Mouse (Mus musculus): ENCODE measurements around the gene Ndufs5. TPM values are rescaled to one million over a fixed set of nuclear protein-coding genes. Genes with fewer than 3 reads are reported as not detected.

Ndufs5 gene
- total and polyA plus RNA-seq, 3 experiments: 155 to 230 TPM; not detected in 1

DNA sequence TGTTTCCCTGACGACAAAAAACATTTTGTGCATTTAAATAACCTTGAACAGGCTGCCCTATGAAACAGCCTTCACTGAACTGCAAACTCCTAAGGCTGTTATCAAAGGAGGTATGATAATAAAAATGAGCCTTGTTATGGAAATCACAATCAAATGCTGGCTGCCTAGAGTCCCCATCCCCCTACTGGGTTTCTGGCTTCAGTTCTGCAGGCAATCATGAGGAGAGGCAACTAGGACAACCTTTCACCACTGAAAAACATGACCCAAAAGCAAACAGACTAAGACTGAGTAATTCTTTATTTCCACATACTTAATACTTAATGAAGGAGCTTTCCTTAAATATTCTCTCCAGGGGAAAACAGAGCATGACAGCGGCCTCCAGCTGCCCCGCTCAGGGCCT is 5.6 kb downstream of the Ndufs5 start:
- no peak overlapping the region for H3K27ac ChIP-seq (ENCODE audit: control insufficient read depth, low read depth, low read length)
- H3K9me3 ChIP-seq (replicated peaks; ENCODE audit: insufficient read depth, low read length): no peaks in the 10 kb centered on the region
- TF ChIP-seq EP300 (IDR thresholded peaks at IDR 0.05; ENCODE audit: low read depth in 1 of 2, low read length in 2 of 2) (no peak), CHD1 (IDR thresholded peaks at IDR 0.05; ENCODE audit: low read depth, low read length) (no peak), ZMIZ1 (IDR thresholded peaks at IDR 0.05; ENCODE audit: low read depth, low read length) (no peak), NRF1 (IDR thresholded peaks at IDR 0.05; ENCODE audit: insufficient read depth, low read depth, low read length, poor library complexity, severe bottlenecking) (no peak), ZC3H11A (IDR thresholded peaks at IDR 0.05; ENCODE audit: low read depth, low read length) (no peak)
- DNase-seq (ENCODE audit: low read depth, low spot score): no peak
- no peak overlapping the region for H3K4me3 ChIP-seq (ENCODE audit: control insufficient read depth in 1 of 2, insufficient read depth in 1 of 2, low read depth in 2 of 2, low read length in 2 of 2)
- H3K4me1 ChIP-seq (ENCODE audit: control insufficient read depth in 1 of 2, insufficient read depth in 2 of 2, low read length in 2 of 2): peaks cover 0 to 6% of the 10 kb centered on the region in 2 experiments; a peak in 1 of 4 replicates
- H3K36me3 ChIP-seq (ENCODE audit: control insufficient read depth in 1 of 2, insufficient read depth in 2 of 2, low read length in 2 of 2): peaks cover 4 to 6% of the 10 kb centered on the region in 2 experiments
- H3K9ac ChIP-seq (ENCODE audit: control insufficient read depth, low read depth, low read length, poor library complexity, severe bottlenecking): no peak overlapping the region
- peaks cover 9% of the 10 kb centered on the region for H3K79me2 ChIP-seq (ENCODE audit: control insufficient read depth, insufficient read depth, low read length, poor library complexity)
- H3K27me3 ChIP-seq (ENCODE audit: control insufficient read depth in 1 of 2, insufficient read depth in 2 of 2, low read length in 2 of 2): no peaks in the 10 kb centered on the region

DNA sequence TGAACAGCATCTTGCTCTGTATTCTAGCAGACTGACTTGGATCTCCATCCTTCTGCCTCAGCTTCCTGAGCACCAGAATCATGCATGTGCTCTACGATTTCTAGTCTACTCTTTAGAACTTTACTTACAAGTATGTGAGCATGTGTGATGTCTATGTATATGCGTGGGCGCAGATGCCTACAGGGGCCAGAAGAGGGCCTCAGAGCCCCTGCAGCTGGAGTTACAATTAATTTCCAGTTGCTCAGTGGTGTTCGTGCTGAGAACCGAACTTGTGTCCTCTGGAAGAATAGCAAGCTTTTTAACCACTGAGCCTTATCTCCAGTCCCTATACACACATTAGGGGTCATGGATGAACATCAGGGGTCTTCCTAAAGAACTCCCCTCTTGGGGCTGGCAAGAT is 10.7 kb downstream of the Ndufs5 start:
- no peak overlapping the region for H3K4me3 ChIP-seq (ENCODE audit: control insufficient read depth in 1 of 2, insufficient read depth in 1 of 2, low read depth in 2 of 2, low read length in 2 of 2)
- H3K79me2 ChIP-seq (ENCODE audit: control insufficient read depth, insufficient read depth, low read length, poor library complexity): no peaks in the 10 kb centered on the region
- no peaks in the 10 kb centered on the region; a peak in 1 of 4 replicates for H3K36me3 ChIP-seq (ENCODE audit: control insufficient read depth in 1 of 2, insufficient read depth in 2 of 2, low read length in 2 of 2)
- no peak overlapping the region for H3K27ac ChIP-seq (ENCODE audit: control insufficient read depth, low read depth, low read length)
- H3K4me1 ChIP-seq (ENCODE audit: control insufficient read depth in 1 of 2, insufficient read depth in 2 of 2, low read length in 2 of 2): no peaks in the 10 kb centered on the region
- H3K9me3 ChIP-seq (replicated peaks; ENCODE audit: insufficient read depth, low read length): no peaks in the 10 kb centered on the region
- H3K27me3 ChIP-seq (ENCODE audit: control insufficient read depth in 1 of 2, insufficient read depth in 2 of 2, low read length in 2 of 2): no peaks in the 10 kb centered on the region
- DNase-seq (ENCODE audit: low read depth, low spot score): peak; percentile 16
- H3K9ac ChIP-seq (ENCODE audit: control insufficient read depth, low read depth, low read length, poor library complexity, severe bottlenecking): no peak overlapping the region
- TF ChIP-seq ZC3H11A (IDR thresholded peaks at IDR 0.05; ENCODE audit: low read depth, low read length) (0 out of 2 replicates have a peak, but pooled peaks have one; percentile 9), CTCF (IDR thresholded peaks at IDR 0.05 in 2 of 3, conservative IDR thresholded peaks at IDR 0.05 in 1 of 3; ENCODE audit: control insufficient read depth in 1 of 3, insufficient read depth in 1 of 3, low read depth in 2 of 3, low read length in 3 of 3, poor library complexity in 1 of 3, severe bottlenecking in 1 of 3) (peak; percentile 9 to 36 (median 35); a peak in 4 of 6 replicates), HCFC1 (IDR thresholded peaks at IDR 0.05; ENCODE audit: low read depth, low read length) (no peak), POLR2AphosphoS2 (IDR thresholded peaks at IDR 0.05; ENCODE audit: low read length) (no peak), RAD21 (IDR thresholded peaks at IDR 0.05; ENCODE audit: low read depth, low read length) (peak; percentile 33), UBTF (IDR thresholded peaks at IDR 0.05; ENCODE audit: borderline replicate concordance, insufficient read depth, low read depth, low read length) (no peak), USF1 (IDR thresholded peaks at IDR 0.05; ENCODE audit: low read depth, low read length) (no peak), E2F4 (IDR thresholded peaks at IDR 0.05; ENCODE audit: borderline replicate concordance, low read depth, low read length) (no peak), MAFK (IDR thresholded peaks at IDR 0.05; ENCODE audit: borderline replicate concordance, low read depth, low read length) (no peak)

DNA sequence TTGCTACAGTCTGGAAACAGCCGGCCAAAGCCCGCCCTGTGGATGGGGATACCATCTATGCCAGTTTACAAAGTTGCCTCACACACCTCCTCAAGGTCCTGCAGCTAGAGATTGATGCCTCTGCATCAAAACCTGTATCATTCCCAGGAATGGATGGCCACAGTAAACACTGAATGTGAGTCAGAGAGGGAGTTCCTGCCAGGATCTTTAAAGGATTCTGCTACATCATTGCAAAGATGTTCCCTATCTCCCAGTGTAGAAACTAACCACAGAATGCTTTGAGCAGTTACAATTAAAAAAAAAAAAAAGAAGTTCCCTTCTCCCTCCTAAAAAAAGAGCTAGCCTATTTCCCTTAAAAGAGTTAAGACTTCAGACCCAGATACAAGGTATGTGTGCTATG is 12.7 kb downstream of the Ndufs5 start:
- Histone ChIP-seq H3K9ac (ENCODE audit: control insufficient read depth, low read depth, low read length, poor library complexity, severe bottlenecking) (no peak overlapping the region), H3K27me3 (ENCODE audit: control insufficient read depth in 1 of 2, insufficient read depth in 2 of 2, low read length in 2 of 2) (no peaks in the 10 kb centered on the region), H3K4me3 (ENCODE audit: control insufficient read depth in 1 of 2, insufficient read depth in 1 of 2, low read depth in 2 of 2, low read length in 2 of 2) (no peak overlapping the region), H3K79me2 (ENCODE audit: control insufficient read depth, insufficient read depth, low read length, poor library complexity) (no peaks in the 10 kb centered on the region), H3K27ac (ENCODE audit: control insufficient read depth, low read depth, low read length) (no peak overlapping the region), H3K36me3 (ENCODE audit: control insufficient read depth in 1 of 2, insufficient read depth in 2 of 2, low read length in 2 of 2) (no peaks in the 10 kb centered on the region), H3K9me3 (replicated peaks; ENCODE audit: insufficient read depth, low read length) (no peaks in the 10 kb centered on the region), H3K4me1 (ENCODE audit: control insufficient read depth in 1 of 2, insufficient read depth in 2 of 2, low read length in 2 of 2) (no peaks in the 10 kb centered on the region)
- no peak for TF ChIP-seq NELFE (IDR thresholded peaks at IDR 0.05; ENCODE audit: low read depth, low read length)
- no peak for TF ChIP-seq GABPA (IDR thresholded peaks at IDR 0.05; ENCODE audit: low read depth, low read length)
- no peak for TF ChIP-seq MAZ (IDR thresholded peaks at IDR 0.05; ENCODE audit: low read depth, low read length)
- TF ChIP-seq MAFK (IDR thresholded peaks at IDR 0.05; ENCODE audit: borderline replicate concordance, low read depth, low read length): no peak
- TF ChIP-seq EP300 (IDR thresholded peaks at IDR 0.05; ENCODE audit: low read depth in 1 of 2, low read length in 2 of 2): no peak
- TF ChIP-seq ZNF384 (IDR thresholded peaks at IDR 0.05; ENCODE audit: low read depth, low read length): 0 out of 2 replicates have a peak, but pooled peaks have one; percentile 7
- DNase-seq (ENCODE audit: low read depth, low spot score): no peak

Measured in MEL (cell line).